Mouse (Mus musculus): ENCODE results near the gene Vcam1. TPM values are rescaled to one million over a fixed set of nuclear protein-coding genes. Genes with fewer than 3 reads are reported as not detected.

Gene Vcam1
- polyA plus RNA-seq, 1 experiment from 2014 or later: 55.0 TPM

GRCm38 (mm10) chr3:116122696-116123095, 6.8 kb downstream of the Vcam1 start:
- no peak overlapping the region for H3K9ac ChIP-seq (replicated peaks; ENCODE audit: low read depth)
- no peak for TF ChIP-seq EP300 (IDR thresholded peaks at IDR 0.05)
- TF ChIP-seq CTCF (IDR thresholded peaks at IDR 0.05): no peak
- no peaks in the 10 kb centered on the region for H3K27me3 ChIP-seq (replicated peaks; ENCODE audit: insufficient read depth, low read length)
- no peaks in the 10 kb centered on the region for H3K36me3 ChIP-seq (ENCODE audit: insufficient read depth, low read length)
- H3K4me3 ChIP-seq (ENCODE audit: low read depth, low read length): no peak overlapping the region
- 67% methylated on average over 4 of the region's 4 CpGs for WGBS
- H3K9me3 ChIP-seq (ENCODE audit: low read length): no peaks in the 10 kb centered on the region
- no peak overlapping the region for H3K4me2 ChIP-seq (replicated peaks; ENCODE audit: low read depth, low read length)
- H3K27ac ChIP-seq (ENCODE audit: low read length): no peak overlapping the region
- no peak for ATAC-seq
- no peaks in the 10 kb centered on the region for H3K4me1 ChIP-seq (ENCODE audit: insufficient read depth, low read depth, low read length)
- no peak for DNase-seq (ENCODE audit: low spot score)

- TF ChIP-seq EP300 (IDR thresholded peaks at IDR 0.05) (no peak), CTCF (IDR thresholded peaks at IDR 0.05) (no peak)
- H3K27ac ChIP-seq (ENCODE audit: low read length): no peak overlapping the region
- no peak overlapping the region for H3K9ac ChIP-seq (replicated peaks; ENCODE audit: low read depth)
- 56% methylated on average over 3 of the region's 3 CpGs for WGBS
- no peaks in the 10 kb centered on the region for H3K27me3 ChIP-seq (replicated peaks; ENCODE audit: insufficient read depth, low read length)
- ATAC-seq (no peak), DNase-seq (ENCODE audit: low spot score) (no peak)
- H3K4me2 ChIP-seq (replicated peaks; ENCODE audit: low read depth, low read length): no peak overlapping the region
- H3K4me1 ChIP-seq (ENCODE audit: insufficient read depth, low read depth, low read length): no peaks in the 10 kb centered on the region
- no peaks in the 10 kb centered on the region for H3K9me3 ChIP-seq (ENCODE audit: low read length)
- no peaks in the 10 kb centered on the region for H3K36me3 ChIP-seq (ENCODE audit: insufficient read depth, low read length)
- H3K4me3 ChIP-seq (ENCODE audit: low read depth, low read length): no peak overlapping the region
These were observed 8.5 kb downstream of the Vcam1 start for GRCm38 (mm10) chr3:116121026-116121425.

- 83% methylated on average over 6 of the region's 6 CpGs for WGBS
- no peaks in the 10 kb centered on the region for H3K36me3 ChIP-seq (ENCODE audit: insufficient read depth, low read length)
These were observed 9.1 kb downstream of the Vcam1 start for GRCm38 (mm10) chr3:116120391-116120790.

GRCm38 (mm10) chr3:116119162-116119561, 10.3 kb downstream of the Vcam1 start:
- TF ChIP-seq EP300 (IDR thresholded peaks at IDR 0.05) (no peak), CTCF (IDR thresholded peaks at IDR 0.05) (no peak)
- DNase-seq (ENCODE audit: low spot score) (no peak), ATAC-seq (no peak)
- no peaks in the 10 kb centered on the region for H3K27me3 ChIP-seq (replicated peaks; ENCODE audit: insufficient read depth, low read length)
- 76% methylated on average over 7 of the region's 7 CpGs for WGBS
- H3K9me3 ChIP-seq (ENCODE audit: low read length): no peaks in the 10 kb centered on the region
- no peak overlapping the region for H3K9ac ChIP-seq (replicated peaks; ENCODE audit: low read depth)
- H3K4me2 ChIP-seq (replicated peaks; ENCODE audit: low read depth, low read length): no peak overlapping the region
- H3K36me3 ChIP-seq (ENCODE audit: insufficient read depth, low read length): no peaks in the 10 kb centered on the region
- H3K4me1 ChIP-seq (ENCODE audit: insufficient read depth, low read depth, low read length): peaks cover 5% of the 10 kb centered on the region; the same call in 1 of the 2 replicates
- no peak overlapping the region for H3K27ac ChIP-seq (ENCODE audit: low read length)
- H3K4me3 ChIP-seq (ENCODE audit: low read depth, low read length): no peak overlapping the region

More at GRCm38 (mm10) chr3:116120391-116120790, 9.1 kb downstream of the Vcam1 start:
- H3K4me3 ChIP-seq (ENCODE audit: low read depth, low read length): no peak overlapping the region
- ATAC-seq (no peak), DNase-seq (ENCODE audit: low spot score) (no peak)
- no peaks in the 10 kb centered on the region for H3K27me3 ChIP-seq (replicated peaks; ENCODE audit: insufficient read depth, low read length)
- H3K27ac ChIP-seq (ENCODE audit: low read length): no peak overlapping the region
- H3K4me2 ChIP-seq (replicated peaks; ENCODE audit: low read depth, low read length): no peak overlapping the region
- no peaks in the 10 kb centered on the region for H3K9me3 ChIP-seq (ENCODE audit: low read length)
- H3K9ac ChIP-seq (replicated peaks; ENCODE audit: low read depth): no peak overlapping the region
- TF ChIP-seq EP300 (IDR thresholded peaks at IDR 0.05): no peak
- TF ChIP-seq CTCF (IDR thresholded peaks at IDR 0.05): no peak
- no peaks in the 10 kb centered on the region for H3K4me1 ChIP-seq (ENCODE audit: insufficient read depth, low read depth, low read length)

GRCm38 (mm10) chr3:116117046-116117445, 12.4 kb downstream of the Vcam1 start:
- H3K27me3 ChIP-seq (replicated peaks; ENCODE audit: insufficient read depth, low read length): no peaks in the 10 kb centered on the region
- no peak overlapping the region for H3K9ac ChIP-seq (replicated peaks; ENCODE audit: low read depth)
- no peaks in the 10 kb centered on the region for H3K9me3 ChIP-seq (ENCODE audit: low read length)
- no peak overlapping the region for H3K4me2 ChIP-seq (replicated peaks; ENCODE audit: low read depth, low read length)
- H3K27ac ChIP-seq (ENCODE audit: low read length): no peak overlapping the region
- 62% methylated on average over 4 of the region's 4 CpGs for WGBS
- no peaks in the 10 kb centered on the region for H3K36me3 ChIP-seq (ENCODE audit: insufficient read depth, low read length)
- TF ChIP-seq CTCF (IDR thresholded peaks at IDR 0.05): no peak
- DNase-seq (ENCODE audit: low spot score) (no peak), ATAC-seq (no peak)
- H3K4me1 ChIP-seq (ENCODE audit: insufficient read depth, low read depth, low read length): peaks cover 5% of the 10 kb centered on the region; the same call in 1 of the 2 replicates
- H3K4me3 ChIP-seq (ENCODE audit: low read depth, low read length): no peak overlapping the region

- no peak overlapping the region for H3K4me3 ChIP-seq (ENCODE audit: low read depth, low read length)
- DNase-seq (ENCODE audit: low spot score) (peak; percentile 83), ATAC-seq (peak; percentile 54; the same call in 1 of the 2 replicates)
- TF ChIP-seq CTCF (IDR thresholded peaks at IDR 0.05) (no peak), EP300 (IDR thresholded peaks at IDR 0.05) (no peak)
- no peak overlapping the region for H3K27ac ChIP-seq (ENCODE audit: low read length)
- no peaks in the 10 kb centered on the region for H3K36me3 ChIP-seq (ENCODE audit: insufficient read depth, low read length)
- H3K9me3 ChIP-seq (ENCODE audit: low read length): no peaks in the 10 kb centered on the region
- no peak overlapping the region for H3K9ac ChIP-seq (replicated peaks; ENCODE audit: low read depth)
- H3K4me1 ChIP-seq (ENCODE audit: insufficient read depth, low read depth, low read length): peaks cover 5% of the 10 kb centered on the region; the same call in 1 of the 2 replicates
- WGBS: 54% methylated on average over 12 of the region's 12 CpGs
- no peak overlapping the region for H3K4me2 ChIP-seq (replicated peaks; ENCODE audit: low read depth, low read length)
- no peaks in the 10 kb centered on the region for H3K27me3 ChIP-seq (replicated peaks; ENCODE audit: insufficient read depth, low read length)
These were observed 15.0 kb downstream of the Vcam1 start for GRCm38 (mm10) chr3:116114249-116115188.

Data from lung, postnatal 0 days (tissue).